Mouse (Mus musculus) liver, embryonic 16.5 days (tissue): ENCODE measurements around the gene Ccdc34. TPM values are rescaled to one million over a fixed set of nuclear protein-coding genes. Genes with fewer than 3 reads are reported as not detected.
"Not testable (repeated sequence)": the region's sequence is repeated elsewhere in the genome, so short reads cannot be mapped to it uniquely, and the experiment has no call there.

Source experiments
- ATAC-seq: fragments of 200-750 bp; cut with Nextera tagmentation; 2 replicates; pipeline ENCODE4 v1.8.0; 2017; ENCODE audit warnings: low read depth, mild to moderate bottlenecking, moderate number of reproducible peaks, moderate library complexity
- H3K27ac ChIP-seq: fragments of 300-500 bp; sonication (generic); 2 replicates; pipeline ENCODE4 v1.5.1; 2014; ENCODE audit warnings: mild to moderate bottlenecking, low read length
- H3K27me3 ChIP-seq: fragments of 300-500 bp; sonication (generic); 2 replicates; pipeline ENCODE4 v1.6.1; 2014; ENCODE audit warnings: low read depth, low read length, mixed read lengths; ENCODE audit not compliant: control insufficient read depth, insufficient read depth
- H3K36me3 ChIP-seq: fragments of 300-500 bp; sonication (generic); 2 replicates; pipeline ENCODE4 v1.6.1; 2014; ENCODE audit warnings: mild to moderate bottlenecking; ENCODE audit not compliant: control insufficient read depth, insufficient read depth
- H3K4me1 ChIP-seq: fragments of 300-500 bp; sonication (generic); 2 replicates; pipeline ENCODE4 v1.6.1; 2014; ENCODE audit warnings: low read depth, low read length, mixed read lengths; ENCODE audit not compliant: control insufficient read depth
- H3K4me2 ChIP-seq: fragments of 300-500 bp; sonication (generic); 2 replicates; pipeline ENCODE4 v1.6.1; 2014; ENCODE audit warnings: low read depth, low read length, mixed read lengths
- H3K4me3 ChIP-seq: fragments of 300-500 bp; sonication (generic); 2 replicates; pipeline ENCODE4 v1.5.1; 2014; ENCODE audit warnings: low read depth, mild to moderate bottlenecking, low read length
- H3K9ac ChIP-seq: fragments of 300-500 bp; sonication (generic); 2 replicates; pipeline ENCODE4 v1.6.1; 2014; ENCODE audit warnings: low read depth, low read length
- H3K9me3 ChIP-seq: fragments of 300-500 bp; sonication (generic); replicated peaks from 2 replicates; pipeline ENCODE4 v1.6.1; 2016; ENCODE audit warnings: low read length; ENCODE audit not compliant: control insufficient read depth
- WGBS: fragments of 180-500 bp; shearing (Covaris S2); extraction: QIAGEN DNeasy Blood & Tissue Kit; methylation state at CpG from one replicate; pipeline ENCODE4 v1.1.7; 2014; ENCODE audit not compliant: insufficient replicate concordance; 5-methylcytosine and 5-hydroxymethylcytosine counted together
- polyA plus RNA-seq: library from polyadenylated mRNA; unstranded; fragments of >200 nt; fragmentation: Nextera tagmentation; extraction: Ambion mirVana; gene quantifications from 2 replicates; pipeline ENCODE4 v1.2.1, GENCODE M21; 2015

Gene Ccdc34
- polyA plus RNA-seq, 1 experiment from 2014 or later: 18.1 TPM

DNA sequence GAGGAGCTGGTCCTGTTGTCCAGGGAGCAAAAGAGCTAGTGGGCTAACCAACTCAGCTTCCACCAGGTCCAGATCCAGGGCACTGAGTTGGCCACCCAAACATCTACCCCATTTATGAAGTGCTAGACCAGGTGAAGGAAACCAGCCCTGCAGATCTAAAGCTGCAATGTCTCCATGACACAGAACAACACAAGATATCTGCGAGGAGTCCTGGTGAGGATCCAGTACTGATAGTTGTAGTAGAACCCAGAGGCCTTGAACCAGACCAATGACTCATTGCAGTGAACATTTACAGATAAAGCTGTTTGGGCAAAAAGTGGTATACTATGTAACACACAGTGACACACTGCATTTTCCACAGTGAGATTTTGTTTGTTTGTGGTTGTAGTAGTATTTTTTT is 120.5 kb downstream of the Ccdc34 start:
- 63% methylated on average over 1 of the region's 1 CpGs for whole genome bisulfite sequencing
- Histone ChIP-seq H3K27me3 (no peaks in the 10 kb centered on the region), H3K4me3 (no peak overlapping the region), H3K9ac (no peak overlapping the region), H3K4me1 (no peaks in the 10 kb centered on the region), H3K36me3 (no peaks in the 10 kb centered on the region), H3K27ac (no peak overlapping the region), H3K4me2 (no peak overlapping the region), H3K9me3 (no peaks in the 10 kb centered on the region)
- no peak for ATAC-seq

DNA sequence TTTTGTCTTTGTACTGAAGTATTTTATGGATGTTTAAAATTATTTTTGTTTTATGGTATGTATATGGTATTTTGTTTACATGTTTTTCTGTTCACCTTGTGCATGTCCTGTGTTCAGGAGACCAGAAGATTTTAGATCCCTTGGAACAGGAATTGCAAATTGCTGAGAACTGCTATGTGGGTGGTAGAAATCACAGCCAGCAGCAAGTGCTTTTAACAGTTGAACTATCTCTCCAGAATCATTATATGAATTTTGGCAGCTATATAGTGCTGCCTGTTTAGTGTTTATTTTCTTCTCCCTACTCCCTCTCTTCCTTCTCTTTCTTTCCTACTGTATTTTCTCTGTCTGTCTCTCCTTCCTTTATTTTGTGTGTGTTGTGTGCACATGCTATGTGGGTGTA is 130.4 kb downstream of the Ccdc34 start:
- not testable (repeated sequence) for H3K9ac ChIP-seq, H3K4me1 ChIP-seq, H3K27ac ChIP-seq, H3K4me3 ChIP-seq, H3K27me3 ChIP-seq, H3K36me3 ChIP-seq, ATAC-seq, H3K4me2 ChIP-seq, H3K9me3 ChIP-seq

DNA sequence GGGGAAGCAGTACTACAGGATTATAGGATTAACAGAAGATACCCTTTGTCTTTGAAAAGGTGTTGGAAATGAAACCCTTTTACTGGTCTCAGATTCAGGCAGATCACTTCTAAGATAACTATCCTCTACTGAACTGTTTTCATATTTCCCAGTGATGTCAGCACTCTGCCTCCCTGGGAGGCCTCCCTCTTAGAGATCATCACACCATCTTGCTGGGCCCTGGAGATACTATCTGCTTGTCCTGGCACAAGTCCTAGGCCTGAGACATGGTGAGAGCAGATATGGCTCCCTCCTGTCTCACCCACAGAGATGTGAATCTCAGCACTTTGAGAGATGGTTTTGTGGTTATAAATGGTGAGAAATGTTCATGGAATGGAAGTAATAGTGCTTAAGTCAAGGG is 131.6 kb downstream of the Ccdc34 start:
- no peak overlapping the region for H3K4me3 ChIP-seq
- no peaks in the 10 kb centered on the region for H3K9me3 ChIP-seq
- H3K36me3 ChIP-seq: no peaks in the 10 kb centered on the region
- H3K4me1 ChIP-seq: no peaks in the 10 kb centered on the region
- H3K27me3 ChIP-seq: no peaks in the 10 kb centered on the region
- H3K9ac ChIP-seq: no peak overlapping the region
- no peak overlapping the region for H3K27ac ChIP-seq
- no peak overlapping the region for H3K4me2 ChIP-seq
- ATAC-seq: no peak

DNA sequence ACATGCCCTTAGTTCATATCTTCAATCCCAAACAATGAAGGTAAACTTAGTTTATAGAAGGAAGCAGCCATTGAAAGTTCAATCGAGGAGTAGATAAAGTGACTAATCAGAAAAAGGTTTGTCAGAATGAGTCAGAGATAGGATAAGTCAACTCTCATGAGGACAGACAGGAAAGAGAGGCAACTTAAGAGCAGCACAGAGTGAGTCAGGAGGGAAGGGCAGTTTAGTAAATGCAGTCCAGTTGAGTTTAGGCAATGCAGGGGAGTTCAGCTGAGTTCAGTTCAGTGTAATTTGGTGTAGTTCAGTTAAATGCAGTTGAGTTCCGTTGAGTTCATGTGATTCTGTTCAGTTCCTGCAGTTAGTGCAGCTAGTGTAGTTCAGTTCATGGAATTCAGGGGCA is 138.7 kb downstream of the Ccdc34 start:
- 66% methylated on average over 2 of the region's 2 CpGs for WGBS
- Histone ChIP-seq H3K27ac (no peak overlapping the region), H3K27me3 (no peaks in the 10 kb centered on the region), H3K9ac (no peak overlapping the region), H3K4me1 (no peaks in the 10 kb centered on the region), H3K4me3 (no peak overlapping the region), H3K4me2 (no peak overlapping the region), H3K9me3 (no peaks in the 10 kb centered on the region), H3K36me3 (no peaks in the 10 kb centered on the region)
- ATAC-seq: no peak

DNA sequence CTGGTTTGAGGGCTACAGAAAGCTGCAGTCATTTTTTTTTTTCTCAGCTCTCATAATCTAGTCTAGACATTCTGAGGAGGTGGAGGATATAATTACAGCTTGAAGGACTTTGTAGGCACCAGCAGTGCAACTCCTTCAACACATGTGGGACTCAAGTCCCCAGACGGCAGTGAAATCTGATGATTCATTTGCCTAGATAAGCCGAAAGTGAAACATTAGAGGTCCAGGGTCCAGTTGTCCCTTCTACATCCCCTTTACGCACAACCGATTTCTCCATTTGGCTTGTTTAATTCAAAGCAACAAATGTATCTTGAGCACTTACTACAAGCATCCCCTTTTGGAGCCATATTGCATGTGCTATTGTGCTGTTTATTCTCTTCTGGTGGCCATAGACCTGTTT is 147.4 kb downstream of the Ccdc34 start:
- Histone ChIP-seq H3K4me1 (no peaks in the 10 kb centered on the region), H3K9ac (no peak overlapping the region), H3K4me3 (no peak overlapping the region), H3K9me3 (no peaks in the 10 kb centered on the region), H3K27ac (no peak overlapping the region), H3K4me2 (no peak overlapping the region), H3K27me3 (no peaks in the 10 kb centered on the region), H3K36me3 (no peaks in the 10 kb centered on the region)
- ATAC-seq: no peak
- 75% methylated on average over 4 of the region's 4 CpGs for WGBS

DNA sequence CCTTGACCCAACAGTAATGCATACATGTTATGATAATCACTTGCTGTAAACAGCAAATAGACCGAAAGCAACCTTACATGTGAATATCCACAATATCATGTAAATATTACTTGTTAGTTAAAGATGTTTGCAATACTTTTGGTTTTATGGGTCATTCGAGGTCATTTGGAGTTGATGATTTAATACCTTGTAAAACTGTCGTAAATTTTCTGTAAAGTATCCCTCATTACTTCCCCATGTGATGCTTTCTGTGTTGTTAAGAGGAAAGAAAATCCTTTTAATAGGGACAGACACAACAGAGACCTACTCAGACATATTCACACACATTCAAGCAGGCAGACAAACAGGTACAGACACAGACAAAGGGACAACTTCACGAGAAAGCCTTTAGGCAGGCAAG is 150.1 kb downstream of the Ccdc34 start:
- H3K4me3 ChIP-seq: no peak overlapping the region
- no peaks in the 10 kb centered on the region for H3K27me3 ChIP-seq
- WGBS: 55% methylated on average over 4 of the region's 4 CpGs
- no peak overlapping the region for H3K9ac ChIP-seq
- no peak overlapping the region for H3K27ac ChIP-seq
- no peaks in the 10 kb centered on the region for H3K9me3 ChIP-seq
- H3K4me2 ChIP-seq: no peak overlapping the region
- ATAC-seq: no peak
- no peaks in the 10 kb centered on the region for H3K4me1 ChIP-seq
- no peaks in the 10 kb centered on the region for H3K36me3 ChIP-seq

DNA sequence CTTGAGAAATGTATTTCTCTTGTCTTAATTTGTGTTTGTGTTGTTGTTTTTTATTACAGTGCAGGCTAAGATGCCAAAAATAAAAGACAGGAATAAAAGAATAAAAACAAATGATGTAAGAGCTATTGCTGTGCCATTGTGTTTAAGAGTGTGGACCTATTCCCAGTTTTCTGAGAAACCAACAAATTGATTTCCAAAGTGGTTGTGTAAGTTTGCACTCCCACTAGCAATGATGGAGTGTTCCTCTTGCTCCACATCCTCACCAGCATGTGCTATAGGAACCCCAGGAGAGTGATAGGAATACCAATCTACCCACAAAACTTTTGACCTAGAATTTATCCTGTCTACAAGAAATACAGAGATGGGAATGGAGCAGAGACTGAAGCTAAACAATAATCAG is 150.7 kb downstream of the Ccdc34 start:
- H3K9ac ChIP-seq: no peak overlapping the region
- H3K9me3 ChIP-seq: no peaks in the 10 kb centered on the region
- no peaks in the 10 kb centered on the region for H3K4me1 ChIP-seq
- no peak for ATAC-seq
- H3K4me3 ChIP-seq: no peak overlapping the region
- no peaks in the 10 kb centered on the region for H3K27me3 ChIP-seq
- no peak overlapping the region for H3K27ac ChIP-seq
- no peaks in the 10 kb centered on the region for H3K36me3 ChIP-seq
- H3K4me2 ChIP-seq: no peak overlapping the region

DNA sequence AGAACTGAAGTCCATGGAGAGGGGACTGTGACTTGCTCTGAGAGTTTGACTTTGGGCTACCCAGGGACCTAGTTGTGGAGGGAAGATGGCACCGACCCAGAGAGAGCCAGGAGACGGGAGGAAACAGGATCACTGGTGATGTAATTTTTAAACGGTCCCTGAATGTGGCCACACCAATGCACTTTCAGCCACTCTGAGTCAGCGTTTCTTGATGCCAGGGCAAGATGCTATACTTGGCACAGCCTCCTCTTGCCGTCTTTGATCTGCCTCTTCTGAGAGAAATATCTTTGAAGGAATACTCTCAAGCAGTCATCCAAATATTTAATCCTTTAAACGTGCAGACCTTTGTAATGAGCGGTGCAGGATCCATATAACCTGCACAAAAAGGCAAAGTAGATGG is 154.8 kb downstream of the Ccdc34 start:
- 58% methylated on average over 7 of the region's 7 CpGs for WGBS
- Histone ChIP-seq H3K4me3 (no peak overlapping the region), H3K4me2 (no peak overlapping the region), H3K9me3 (no peaks in the 10 kb centered on the region), H3K9ac (no peak overlapping the region), H3K4me1 (no peaks in the 10 kb centered on the region), H3K27me3 (no peaks in the 10 kb centered on the region), H3K36me3 (no peaks in the 10 kb centered on the region), H3K27ac (no peak overlapping the region)
- ATAC-seq: no peak

DNA sequence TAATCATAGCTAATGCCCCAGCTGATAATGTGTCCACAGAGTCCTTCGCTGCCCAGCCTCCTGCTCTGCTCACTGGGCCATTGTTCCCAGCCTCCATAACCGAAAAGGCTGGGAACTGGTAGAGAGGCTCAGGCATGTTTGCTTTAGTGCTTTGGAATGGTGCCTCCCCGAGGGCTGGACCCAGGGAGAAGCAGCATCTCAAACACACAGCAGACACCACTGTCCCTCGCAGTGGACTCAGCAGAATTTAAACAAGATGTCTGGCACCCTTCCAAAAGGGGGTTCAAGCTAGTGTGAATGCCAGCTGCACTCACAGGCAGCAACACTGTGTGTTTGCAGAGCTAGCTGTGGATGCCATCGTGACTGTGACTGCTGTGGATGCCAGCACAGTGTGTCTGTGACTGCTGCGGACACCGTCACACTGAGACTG is 156.2 kb downstream of the Ccdc34 start:
- no peaks in the 10 kb centered on the region for H3K36me3 ChIP-seq
- no peak overlapping the region for H3K4me2 ChIP-seq
- H3K4me3 ChIP-seq: no peak overlapping the region
- 58% methylated on average over 7 of the region's 7 CpGs for WGBS
- H3K27ac ChIP-seq: no peak overlapping the region
- ATAC-seq: no peak
- no peaks in the 10 kb centered on the region for H3K4me1 ChIP-seq
- H3K9me3 ChIP-seq: no peaks in the 10 kb centered on the region
- no peaks in the 10 kb centered on the region for H3K27me3 ChIP-seq
- H3K9ac ChIP-seq: no peak overlapping the region

DNA sequence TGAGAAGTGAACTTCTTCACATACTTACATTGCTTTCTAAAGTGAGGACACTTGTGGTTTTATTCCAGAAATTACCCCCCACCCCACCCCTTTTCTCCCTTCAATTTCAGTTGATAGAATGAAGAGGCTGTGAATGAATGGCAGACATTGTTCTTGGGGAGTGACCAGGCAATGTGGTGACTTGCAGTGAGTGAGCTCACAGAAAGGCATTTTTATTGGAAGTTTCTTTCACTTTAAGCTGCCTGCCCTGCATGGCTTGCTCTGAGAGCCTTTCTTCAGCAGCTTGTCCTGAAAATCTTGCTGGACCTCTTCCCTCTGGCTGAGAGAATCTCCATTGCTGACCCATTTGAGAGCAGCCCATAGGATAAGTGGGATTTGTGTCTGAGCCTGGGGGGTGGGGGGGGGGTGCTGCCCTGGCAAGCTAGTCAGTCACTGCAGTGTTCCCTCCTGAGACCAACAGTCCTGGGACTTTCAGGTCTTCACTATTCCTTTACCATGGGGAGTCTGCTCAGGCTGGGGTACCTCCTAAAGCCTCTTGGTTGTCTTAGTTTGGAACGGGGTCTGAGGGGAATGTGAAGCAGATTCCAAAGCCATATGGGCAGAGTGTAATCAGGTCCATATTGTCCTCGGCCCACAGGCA is 159.3 kb downstream of the Ccdc34 start:
- H3K9me3 ChIP-seq: no peaks in the 10 kb centered on the region
- H3K4me2 ChIP-seq: no peak overlapping the region
- H3K27me3 ChIP-seq: no peaks in the 10 kb centered on the region
- no peak overlapping the region for H3K27ac ChIP-seq
- no peaks in the 10 kb centered on the region for H3K36me3 ChIP-seq
- WGBS: 36% methylated on average over 2 of the region's 2 CpGs
- H3K9ac ChIP-seq: no peak overlapping the region
- H3K4me1 ChIP-seq: no peaks in the 10 kb centered on the region
- H3K4me3 ChIP-seq: no peak overlapping the region
- no peak for ATAC-seq
